Mouse (Mus musculus) adrenal gland, postnatal 36 days (tissue): ENCODE results near the gene 1700019D03Rik. TPM values are rescaled to one million over a fixed set of nuclear protein-coding genes. Genes with fewer than 3 reads are reported as not detected.

ENCODE experiments used
- DNase-seq, 2 experiments: peaks; one replicate each; pipeline ENCODE4 v3.0.0; 2021; ENCODE audit warnings: mixed read lengths in 1 of 2
- long read RNA-seq, 2 experiments: library from polyadenylated mRNA; stranded (forward); transcript quantifications; one replicate each; pipeline ENCODE4 v2.0.0; 2021; ENCODE audit warnings: borderline sequencing depth in 2 of 2
- total RNA-seq, 2 experiments: library from RNA; stranded (reverse); gene quantifications; 2 replicates each; pipeline ENCODE4 v1.2.3; 2021

1700019D03Rik gene
- under 1 TPM; 0.40 to 0.60 TPM for total RNA-seq
- long read RNA-seq, experiment 1, partial matches to known transcripts = 0 of 1 reads
- long read RNA-seq, experiment 1, other reads (novel, unspliced or antisense) = 0 of 1 reads
- long read RNA-seq, experiment 2 = 0 reads

DNA sequence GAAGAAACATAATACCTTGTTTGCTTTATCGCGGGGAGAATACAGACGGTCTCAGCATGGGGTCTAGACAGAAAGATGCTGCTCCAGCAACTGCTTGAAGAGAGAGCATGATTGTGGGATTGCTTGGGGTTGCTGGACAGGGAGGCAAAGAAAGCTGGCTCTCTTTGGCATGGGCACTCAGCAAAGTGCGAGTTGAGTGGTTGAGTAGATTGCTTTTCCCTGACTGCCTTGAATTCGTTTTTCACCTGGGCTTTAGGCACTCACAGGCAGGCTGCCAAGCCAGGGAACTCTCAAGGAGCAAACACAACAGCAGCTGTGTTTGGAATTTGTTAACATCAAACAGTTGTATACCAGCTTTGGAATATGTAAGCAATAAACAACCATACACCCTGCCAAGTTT is at the start of gene 1700019D03Rik:
Gene 1700019D03Rik (minus strand): TSS at position 101 of the 400 bp plus-strand sequence.
- no peak for DNase-seq

GRCm38 (mm10) chr1:53063921-53064320 is 43.9 kb upstream of the 1700019D03Rik start:
- no peak for DNase-seq

DNA sequence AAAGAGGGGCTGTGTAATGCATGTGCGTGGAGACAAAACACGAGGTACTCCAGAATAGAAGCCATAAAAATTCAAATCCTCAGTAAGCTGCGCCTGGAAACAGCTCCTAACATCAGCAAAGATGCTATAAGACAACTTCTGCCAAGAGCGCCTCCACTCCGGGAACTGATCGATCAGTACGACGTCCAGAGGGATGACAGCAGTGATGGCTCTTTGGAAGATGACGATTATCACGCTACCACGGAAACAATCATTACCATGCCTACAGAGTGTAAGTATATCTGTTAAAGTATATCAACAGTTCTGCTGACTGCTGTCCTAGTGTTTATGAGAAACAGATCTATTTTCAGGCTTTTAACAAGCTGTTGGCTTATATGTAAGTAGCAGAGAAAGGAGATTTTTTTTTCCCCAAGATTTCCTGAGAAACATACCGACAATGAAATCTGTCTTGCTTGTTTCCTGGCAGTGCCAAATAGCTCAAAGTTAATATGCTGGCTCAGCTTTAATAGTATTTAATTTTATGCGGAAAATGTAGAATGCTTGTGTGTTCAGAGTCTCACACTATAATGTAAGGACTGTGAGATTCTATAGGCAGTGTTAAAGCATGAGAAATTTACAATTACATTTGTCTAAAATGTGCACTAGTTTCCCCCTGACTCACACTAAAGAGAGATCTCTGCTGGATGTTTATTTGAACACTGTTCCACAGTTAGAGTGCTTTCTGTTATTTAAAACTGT is 42.1 kb upstream of the 1700019D03Rik start:
- no peak for DNase-seq

DNA sequence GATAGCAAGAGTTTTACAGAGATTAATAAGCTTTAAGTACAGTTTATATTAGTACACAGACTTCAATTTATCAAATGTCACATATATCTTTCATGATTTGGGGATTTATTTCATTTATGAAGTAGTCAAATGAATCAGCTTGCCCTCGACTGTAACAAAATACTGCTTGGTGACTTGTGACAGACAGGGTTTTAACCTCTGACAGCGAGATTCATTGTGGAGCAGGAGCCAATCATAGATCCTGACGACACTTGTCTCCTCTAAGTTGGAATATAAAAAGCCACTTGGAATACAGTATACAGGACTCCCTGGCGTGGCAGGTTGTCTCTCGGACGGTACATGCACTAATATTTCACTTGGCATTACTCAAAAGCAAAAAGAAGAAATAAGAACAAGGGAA is 41.4 kb upstream of the 1700019D03Rik start, which contains the start of gene Mstn:
Gene Mstn (plus strand): TSS at position 301 of the 400 bp plus-strand sequence.
- DNase-seq = no peak

- DNase-seq = no peak
These were observed 40.5 kb upstream of the 1700019D03Rik start for GRCm38 (mm10) chr1:53060499-53060898.

DNA sequence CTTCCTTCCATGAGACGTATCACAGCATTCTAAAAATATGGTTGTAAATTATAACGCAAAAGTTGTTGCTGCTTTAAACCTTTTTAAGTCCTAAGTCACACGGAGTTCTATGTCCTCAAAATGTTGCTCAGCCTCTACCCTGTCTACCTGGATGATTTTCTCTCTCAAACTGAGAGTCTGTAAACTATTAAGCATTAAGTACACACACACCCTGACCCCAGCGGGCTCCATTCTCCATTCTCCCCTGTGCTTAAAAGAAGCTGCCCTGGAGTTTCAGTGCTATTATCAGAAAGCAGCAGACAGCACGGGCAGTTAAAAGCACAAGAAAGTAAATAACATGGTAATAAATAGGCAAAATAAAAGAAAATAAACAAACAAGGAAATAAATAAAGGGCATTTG is 39.1 kb upstream of the 1700019D03Rik start:
- DNase-seq = no peak

GRCm38 (mm10) chr1:53053087-53054022 is 33.4 kb upstream of the 1700019D03Rik start:
- peak; percentile 57 to 70 for DNase-seq

GRCm38 (mm10) chr1:53049763-53050427 is 29.9 kb upstream of the 1700019D03Rik start:
- DNase-seq = no peak

GRCm38 (mm10) chr1:53037443-53037871 is 17.5 kb upstream of the 1700019D03Rik start:
- no peak for DNase-seq

GRCm38 (mm10) chr1:53032550-53032949 is 12.6 kb upstream of the 1700019D03Rik start:
- no peak for DNase-seq

- no peak for DNase-seq
These were observed 1.1 kb downstream of the 1700019D03Rik start for GRCm38 (mm10) chr1:53018746-53019505.

- no peak for DNase-seq
These were observed 4.4 kb downstream of the 1700019D03Rik start for GRCm38 (mm10) chr1:53015606-53016005.

GRCm38 (mm10) chr1:53014716-53015115 is 5.3 kb downstream of the 1700019D03Rik start:
- no peak for DNase-seq

- no peak for DNase-seq
These were observed 33.3 kb downstream of the 1700019D03Rik start for GRCm38 (mm10) chr1:52986692-52987091.

GRCm38 (mm10) chr1:52973198-52973597 is 46.8 kb downstream of the 1700019D03Rik start:
- no peak for DNase-seq

- no peak for DNase-seq
These were observed 48.0 kb downstream of the 1700019D03Rik start for GRCm38 (mm10) chr1:52971881-52972503.

DNA sequence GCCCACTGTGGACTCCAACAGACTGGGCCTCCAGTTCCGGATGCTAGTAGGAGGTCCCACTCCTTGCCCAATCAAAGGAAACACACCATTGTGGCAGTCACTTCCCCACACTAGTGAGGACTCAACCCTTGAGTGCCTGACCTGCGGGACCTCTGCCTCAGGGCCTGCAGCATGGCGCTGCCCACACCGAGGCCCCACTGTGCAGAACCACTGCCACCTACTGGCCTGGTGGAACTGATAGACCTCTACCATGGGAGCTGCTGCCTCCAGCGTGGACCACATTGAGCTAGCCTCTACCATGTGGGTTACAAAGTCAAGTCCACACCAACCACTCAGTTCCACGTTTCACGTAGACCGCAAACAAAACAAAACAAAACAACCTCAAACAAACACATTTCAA is 55.4 kb downstream of the 1700019D03Rik start:
- no peak for DNase-seq

DNA sequence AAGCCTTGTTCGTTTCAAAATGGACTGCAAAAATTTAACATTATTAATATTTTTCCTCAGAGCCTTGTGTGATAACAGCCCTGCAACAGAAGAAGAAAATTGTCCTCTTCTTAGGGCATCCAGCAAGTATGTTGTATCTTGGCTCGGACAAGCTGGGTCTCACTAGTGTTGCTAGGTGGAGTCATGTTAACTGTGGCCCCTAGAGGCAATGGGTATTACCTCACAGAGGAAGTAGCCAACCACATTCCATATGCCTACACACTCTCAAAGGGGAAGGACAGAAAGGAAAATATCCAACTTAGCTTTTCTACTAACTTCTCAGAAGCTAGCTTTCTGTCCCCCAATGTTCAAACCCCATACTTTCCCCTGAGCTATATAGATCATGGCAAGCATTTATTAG is 56.9 kb downstream of the 1700019D03Rik start:
- no peak for DNase-seq

GRCm38 (mm10) chr1:52960191-52960590 is 59.8 kb downstream of the 1700019D03Rik start:
- no peak for DNase-seq

- DNase-seq = no peak
These were observed 63.2 kb downstream of the 1700019D03Rik start for GRCm38 (mm10) chr1:52956746-52957145.

DNA sequence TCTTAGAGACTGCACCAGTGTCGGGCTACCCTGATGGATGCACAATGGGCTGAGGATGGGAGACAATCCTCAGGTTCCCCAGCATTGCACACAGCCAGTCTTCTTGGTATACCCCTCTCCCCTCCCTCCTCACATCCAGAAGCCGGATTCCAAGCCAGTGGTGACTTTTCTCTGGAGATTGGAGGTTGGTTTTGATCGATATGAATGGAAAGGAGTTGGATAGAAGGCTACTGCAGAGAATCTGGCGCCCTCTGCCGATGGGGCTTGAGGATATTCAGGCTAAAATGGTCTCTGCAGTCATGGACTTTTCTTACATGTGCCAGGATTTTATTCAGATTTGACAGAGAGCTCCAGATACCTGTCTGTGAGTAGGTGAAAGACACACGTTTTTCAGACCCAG is 64.9 kb downstream of the 1700019D03Rik start:
- peak; percentile 60 to 73 for DNase-seq
